Mouse (Mus musculus): Measurements from ENCODE around the gene Hdac7.
A peak's percentile ranks its signal among the peaks of the same experiment; 100 is the strongest.

Hdac7 gene

GRCm38 (mm10) chr15:97831242-97831986, 12.9 kb downstream of the Hdac7 start:
- peak; percentile 81 to 82 for DNase-seq

GRCm38 (mm10) chr15:97830788-97831241, 13.5 kb downstream of the Hdac7 start:
- peak; percentile 74 to 75 for DNase-seq

DNA sequence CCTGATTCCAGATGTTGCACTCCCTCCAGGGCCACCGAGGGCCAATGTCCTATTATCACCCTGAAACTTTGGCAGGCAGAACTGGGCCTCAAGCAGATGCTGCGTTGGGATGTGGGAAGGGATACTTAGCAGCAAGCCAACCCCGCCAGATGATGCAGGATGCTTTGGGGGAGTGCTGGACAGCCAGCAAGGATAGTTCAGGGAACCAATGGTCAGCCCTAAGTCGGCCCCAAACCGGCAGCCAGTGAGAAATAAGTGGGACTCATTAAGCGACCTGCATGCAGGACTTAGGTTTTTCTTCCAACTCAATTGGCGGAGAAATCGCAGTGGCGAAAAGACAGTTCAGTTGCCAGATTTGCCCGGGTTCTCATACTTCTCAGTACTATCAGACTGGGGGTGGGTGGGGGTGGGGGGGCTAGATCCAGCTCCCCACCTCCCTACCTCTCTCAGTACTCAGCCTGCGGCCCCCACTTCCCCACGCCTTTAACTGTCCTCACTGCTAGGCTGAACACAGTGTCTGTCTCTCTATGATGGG, 14.0 kb downstream of the Hdac7 start:
- no peak for DNase-seq

GRCm38 (mm10) chr15:97829432-97829831, 14.9 kb downstream of the Hdac7 start:
- no peak for DNase-seq

DNA sequence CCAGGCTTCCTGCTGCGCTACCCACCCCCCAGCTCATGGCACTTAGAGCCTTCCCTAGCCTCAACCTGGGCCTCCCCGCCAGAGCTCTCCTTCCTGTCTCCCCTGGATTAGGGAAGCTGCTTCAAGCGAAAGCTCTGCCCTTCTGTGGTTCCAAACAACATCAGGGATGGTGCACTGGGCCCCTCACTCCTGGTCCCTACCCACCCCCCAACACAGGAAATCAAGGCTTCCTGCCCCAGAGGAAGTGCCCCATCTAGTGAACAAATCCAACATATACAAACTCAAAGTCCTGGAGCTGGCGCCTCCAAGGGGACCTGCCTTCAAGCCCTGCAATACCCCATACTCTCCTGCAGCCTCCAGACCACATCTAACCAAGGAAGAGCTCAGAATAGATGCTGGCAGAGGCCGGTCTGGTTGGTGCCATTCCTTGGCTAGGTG, 15.4 kb downstream of the Hdac7 start:
- DNase-seq, result no peak

DNA sequence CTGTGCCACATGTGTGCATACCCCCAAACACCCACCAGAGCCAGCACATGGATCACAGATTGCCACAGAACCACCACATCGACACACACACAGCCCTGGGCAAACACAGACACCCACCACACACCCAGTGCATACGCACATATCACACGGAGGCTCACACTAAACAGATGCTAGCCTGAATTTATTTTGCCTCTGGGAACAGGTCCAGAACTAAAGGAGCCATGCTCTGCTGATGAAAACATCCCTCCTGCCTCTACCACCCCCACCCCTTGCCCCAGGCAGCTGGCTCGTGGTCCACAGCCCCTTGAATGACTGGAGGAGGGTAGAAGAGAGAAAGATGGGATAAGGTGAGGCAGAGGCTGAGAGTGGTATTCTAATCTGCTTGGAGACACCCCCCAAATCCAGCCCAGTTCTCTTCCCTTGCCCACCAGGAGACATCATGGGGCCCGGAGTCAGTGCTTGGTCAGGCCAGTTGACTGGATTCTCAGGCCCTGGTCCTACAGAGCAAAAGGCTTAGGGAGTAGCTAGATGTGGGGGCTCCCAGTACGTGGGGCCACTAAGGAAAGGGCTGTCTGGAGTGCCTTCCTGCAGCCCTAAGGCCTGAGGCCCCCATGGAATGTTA, 16.0 kb downstream of the Hdac7 start:
- no peak for DNase-seq

DNA sequence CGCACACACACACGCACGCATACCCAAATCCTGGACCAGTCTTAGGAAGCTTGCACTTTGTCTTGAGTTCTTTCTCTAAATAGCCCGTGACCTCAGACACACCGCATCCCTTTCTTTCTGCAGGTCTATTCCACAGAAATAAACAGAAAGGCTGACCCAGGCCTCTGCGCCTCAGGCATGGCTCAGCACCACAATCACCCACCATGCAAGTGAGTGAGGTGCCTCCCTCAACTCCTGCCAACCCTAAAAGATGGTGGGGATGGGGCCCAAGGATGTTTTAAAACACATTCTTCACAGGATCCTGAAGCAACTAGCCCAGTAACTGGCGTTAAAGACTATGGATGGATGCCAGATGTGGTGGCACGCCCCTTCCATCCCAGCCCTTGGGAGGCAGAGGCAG, 16.9 kb downstream of the Hdac7 start:
- no peak for DNase-seq

DNA sequence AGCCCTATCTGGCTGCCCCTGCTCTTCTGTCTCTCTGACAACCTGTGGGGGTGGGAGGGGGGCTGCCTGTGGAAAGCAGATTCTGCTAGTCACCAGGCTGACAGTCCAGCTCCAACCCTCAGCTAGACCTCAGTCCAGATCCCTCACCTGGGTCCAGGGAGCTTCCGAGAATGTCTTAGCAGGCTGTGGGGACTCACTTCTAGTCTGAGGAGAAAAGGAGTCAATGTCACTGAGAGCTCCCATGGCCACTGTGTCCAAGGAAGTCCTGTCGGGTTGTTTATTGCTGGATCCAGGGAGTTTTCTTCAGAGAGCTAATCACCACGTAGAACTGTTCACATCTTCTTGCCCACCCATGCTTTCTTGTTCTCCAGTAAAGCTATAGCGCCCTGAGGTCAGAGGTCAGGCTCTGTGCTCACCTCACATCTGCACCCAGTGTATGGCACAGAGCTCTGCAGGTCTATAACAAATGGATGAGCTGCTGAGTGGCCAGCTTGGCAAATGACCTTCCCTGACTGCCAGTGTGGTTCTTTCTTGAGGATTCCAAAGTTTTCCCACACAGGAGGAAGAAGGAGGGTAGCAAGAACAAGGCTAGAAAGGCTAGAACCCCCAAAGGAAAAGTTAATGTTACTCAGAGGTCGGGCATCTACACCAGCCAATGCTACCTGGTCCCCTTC, 17.6 kb downstream of the Hdac7 start:
- no peak for DNase-seq

DNA sequence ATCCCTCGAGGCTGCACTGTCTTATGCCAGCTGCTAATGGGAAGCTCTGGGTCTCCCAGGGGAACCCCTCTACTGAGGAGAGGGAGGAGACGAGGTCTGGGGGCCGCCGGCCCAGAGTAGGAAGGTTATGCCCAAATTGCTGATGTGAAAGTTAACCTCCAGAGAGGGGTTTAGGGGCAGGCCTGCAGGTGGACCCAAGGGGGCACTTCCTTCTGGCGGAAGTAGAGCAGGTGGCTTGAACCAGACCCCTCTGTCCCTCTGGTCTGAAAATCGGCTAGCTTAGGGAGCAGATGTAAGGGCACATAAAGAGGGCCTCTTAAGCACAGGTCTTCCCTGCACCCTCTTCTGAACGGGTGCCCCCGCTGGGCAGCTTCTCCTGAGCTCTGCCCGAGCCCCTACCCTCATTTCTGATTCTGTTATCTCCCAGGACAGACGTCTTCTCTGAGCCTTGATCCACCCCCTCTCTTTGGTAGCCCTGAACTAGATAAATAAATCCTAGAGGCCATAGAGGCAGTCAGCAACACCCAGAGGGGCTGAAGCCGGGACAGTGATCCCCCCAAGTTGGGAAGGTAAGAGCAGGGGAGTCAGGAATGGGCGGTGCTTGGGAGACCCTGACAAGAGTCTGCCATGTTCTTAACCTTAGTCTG, 18.2 kb downstream of the Hdac7 start:
- DNase-seq, result no peak

GRCm38 (mm10) chr15:97825071-97825940, 19.0 kb downstream of the Hdac7 start:
- peak; percentile 45 to 59 for DNase-seq

DNA sequence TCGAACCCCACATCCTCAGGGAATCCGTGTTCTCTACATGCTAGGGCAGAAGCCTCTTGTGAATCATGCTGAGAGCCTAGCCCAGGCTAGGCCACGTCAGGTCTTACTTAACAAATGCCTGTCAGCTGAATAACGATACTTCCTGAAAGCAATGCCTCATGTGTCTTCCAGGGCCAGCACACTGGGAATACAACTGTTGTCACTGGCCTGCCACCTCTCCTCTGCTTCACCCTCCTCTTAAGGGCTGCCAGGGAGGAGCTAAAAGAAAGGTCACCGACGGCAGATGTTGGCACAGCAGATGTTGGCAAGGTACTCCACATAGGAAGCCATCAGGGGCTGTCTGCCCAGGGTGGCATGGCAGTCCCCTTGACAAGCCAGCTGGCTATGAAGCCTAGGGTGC, 20.3 kb downstream of the Hdac7 start:
- DNase-seq, result peak in 1 of 2 experiments; percentile 19

DNA sequence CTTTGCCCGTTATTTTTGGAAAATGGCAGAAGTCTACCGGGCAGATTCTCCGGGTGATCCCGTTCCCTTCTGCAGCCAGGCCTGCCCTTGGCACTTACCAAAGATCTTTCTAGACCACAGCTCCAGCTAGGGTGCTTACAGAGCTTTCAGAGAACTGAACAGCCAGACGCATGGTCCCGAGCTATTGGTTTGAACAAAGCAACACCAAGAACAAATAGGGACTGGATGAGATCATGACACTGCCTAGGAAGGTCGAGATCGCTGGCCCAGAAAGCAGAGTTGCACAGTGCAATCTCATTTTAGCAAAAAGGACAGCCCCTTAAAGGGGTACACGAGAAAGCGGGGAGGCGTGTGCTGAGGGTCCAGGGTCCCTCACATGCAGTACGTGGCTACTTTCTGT, 20.8 kb downstream of the Hdac7 start:
- no peak for DNase-seq

DNA sequence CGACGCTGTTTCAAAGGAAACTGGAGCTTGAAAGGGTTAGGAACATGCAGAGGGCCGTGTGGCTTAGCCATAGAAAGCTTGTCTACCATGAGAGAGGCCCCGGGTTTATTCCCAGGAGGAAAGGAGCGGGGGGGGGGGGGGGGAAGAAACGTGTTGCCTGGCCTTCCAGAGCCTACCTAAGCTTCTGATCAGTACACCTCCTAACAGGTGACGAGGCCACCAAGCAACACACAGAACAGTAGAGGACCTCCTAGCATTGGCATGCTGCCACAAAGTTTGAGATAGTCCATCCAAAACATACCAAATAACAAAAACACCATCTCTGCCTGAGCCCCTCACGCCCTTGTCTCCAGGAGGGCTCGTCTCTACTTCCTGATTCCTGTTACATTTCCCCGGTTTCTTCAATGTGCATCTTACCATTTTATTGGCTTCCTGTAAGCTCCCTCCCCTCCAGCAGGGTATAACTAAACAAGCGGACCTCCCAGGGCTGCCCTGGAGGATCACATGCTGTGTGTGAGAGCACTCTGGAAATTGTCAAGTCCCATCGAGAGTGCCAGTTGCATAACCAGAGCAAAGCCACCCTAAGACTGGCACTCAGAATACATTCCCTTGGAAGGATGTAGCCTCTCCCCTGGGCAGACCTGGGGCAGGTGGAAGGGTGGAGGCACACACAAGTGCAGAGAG, 21.6 kb downstream of the Hdac7 start:
- DNase-seq, result no peak

DNA sequence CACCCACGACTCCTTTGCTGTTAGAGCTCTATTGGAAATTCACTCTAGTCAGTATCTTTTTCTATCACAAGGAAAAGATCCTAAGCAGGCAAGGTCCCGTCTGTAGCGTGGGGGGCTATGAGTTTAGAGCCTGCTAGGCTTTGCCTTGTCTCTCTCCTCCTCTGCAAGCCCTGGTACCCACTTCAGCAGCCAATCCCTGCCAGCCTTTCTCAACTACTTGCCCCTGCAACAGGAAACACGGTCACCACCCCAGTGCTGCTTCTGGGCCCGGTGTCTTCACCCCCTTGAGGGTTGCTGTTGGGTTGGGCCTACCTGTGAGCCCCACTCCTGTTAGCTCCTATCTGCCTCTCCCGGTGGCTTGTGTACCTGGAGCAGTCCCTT, 22.3 kb downstream of the Hdac7 start:
- no peak for DNase-seq

- DNase-seq, result no peak
These were observed 22.9 kb downstream of the Hdac7 start for GRCm38 (mm10) chr15:97821321-97821982.

DNA sequence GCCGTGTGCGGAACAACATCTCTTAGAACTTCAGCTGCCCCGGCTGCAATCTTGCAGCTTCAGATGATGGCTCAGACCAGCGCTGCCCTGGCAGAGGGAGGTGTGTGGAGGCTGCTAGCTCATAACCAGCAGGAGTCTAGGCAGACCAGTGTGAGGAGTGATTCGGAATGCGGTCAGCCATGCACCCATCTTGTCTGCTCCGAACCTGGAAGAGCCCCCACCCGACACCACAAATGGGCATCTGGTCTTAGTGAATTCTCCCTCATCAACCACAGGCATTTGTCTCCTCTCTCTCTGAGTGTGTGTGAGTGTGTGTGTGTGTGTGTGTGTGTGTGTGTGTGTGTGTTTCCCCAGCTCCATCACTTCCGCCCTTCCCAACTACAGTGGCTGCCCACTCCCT, 24.4 kb downstream of the Hdac7 start:
- DNase-seq, result no peak

DNA sequence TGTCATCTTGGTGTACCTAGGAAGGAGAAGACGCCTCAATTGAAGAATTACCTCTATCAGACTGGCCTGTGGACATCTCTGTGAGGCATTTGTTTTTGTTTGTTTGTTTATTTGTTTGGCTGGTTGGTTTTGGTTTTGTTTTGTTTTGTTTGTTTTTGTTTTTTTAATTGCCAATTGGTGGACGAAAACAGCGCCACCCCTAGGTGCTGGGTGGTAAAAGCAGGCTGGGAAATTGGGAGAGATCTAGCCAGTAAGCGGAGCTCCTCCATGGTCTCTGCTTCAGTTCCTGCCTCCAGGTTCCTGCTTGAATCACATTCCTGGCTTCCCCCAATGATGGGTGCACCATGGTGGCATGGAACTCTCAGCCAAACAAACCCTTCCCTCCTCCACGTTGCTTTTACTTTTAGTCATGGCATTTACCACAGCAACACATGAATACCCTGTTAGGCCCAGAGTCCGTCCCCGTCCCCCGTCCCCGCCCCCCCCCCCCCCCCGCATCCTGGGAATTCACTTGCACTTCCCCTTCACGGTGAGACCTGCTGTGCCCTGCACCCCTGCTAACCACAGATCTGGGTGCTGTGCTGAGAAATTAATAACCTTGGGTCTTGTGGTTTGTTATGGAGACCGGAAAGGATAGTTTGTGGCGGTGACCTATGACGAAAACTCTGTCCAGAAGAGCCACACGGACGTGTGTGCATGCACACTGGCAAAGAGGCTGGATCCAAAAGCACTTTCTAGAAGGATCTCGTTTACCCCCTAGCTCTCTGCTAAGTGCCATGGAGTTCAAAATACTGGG, 27.9 kb downstream of the Hdac7 start:
- no peak for DNase-seq

DNA sequence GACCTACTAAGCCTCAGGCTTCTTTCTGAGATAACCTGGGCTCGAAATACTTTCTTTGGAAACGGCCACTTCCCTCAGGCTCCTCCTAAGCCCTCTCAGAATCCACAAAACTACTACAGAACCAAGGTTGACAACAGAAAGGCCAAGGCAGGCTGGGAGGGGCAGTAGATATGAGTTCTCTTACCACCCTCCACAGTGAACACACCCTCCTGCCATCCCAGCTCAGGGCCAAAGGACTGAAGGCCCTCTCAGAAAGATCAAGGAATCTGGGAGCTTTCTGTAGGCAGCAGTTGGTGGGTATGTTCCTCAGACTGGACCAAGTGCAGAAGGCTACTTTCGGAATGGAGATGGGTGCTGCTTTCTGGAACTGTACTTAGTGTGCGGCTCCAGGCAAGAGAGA, 29.0 kb downstream of the Hdac7 start:
- DNase-seq, result no peak

DNA sequence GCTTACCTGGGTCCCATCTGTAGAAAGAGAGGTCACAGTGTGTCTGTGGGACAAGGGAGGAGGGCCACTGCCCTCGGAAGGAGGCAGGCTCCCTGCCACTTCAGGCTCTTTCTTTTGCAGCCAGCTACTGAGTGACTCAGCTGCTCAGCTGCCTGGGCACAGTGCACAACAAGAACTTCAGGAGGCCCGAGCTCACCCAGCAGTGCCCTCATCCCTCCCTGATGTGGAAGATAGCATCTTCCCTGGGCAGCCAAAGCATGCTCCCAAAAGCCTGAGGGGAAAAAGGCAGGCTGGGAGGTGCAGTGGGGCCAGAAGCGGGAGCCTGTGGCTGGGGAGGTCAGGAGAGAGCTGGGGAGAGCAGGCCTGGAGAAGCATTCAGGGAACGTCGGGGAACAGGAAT, 29.6 kb downstream of the Hdac7 start:
- DNase-seq, result no peak
